Mouse (Mus musculus): ENCODE results near the gene Gm10058. TPM values are rescaled to one million over a fixed set of nuclear protein-coding genes. Genes with fewer than 3 reads are reported as not detected.
"Not testable (repeated sequence)": the region's sequence is repeated elsewhere in the genome, so short reads cannot be mapped to it uniquely, and the experiment has no call there.

The Gm10058 gene
- polyA plus RNA-seq (2014; fragmentation: Nextera tagmentation; extraction: Ambion mirVana), result not detected in 2 replicates

GRCm38 (mm10) chrX:27946785-27947184 is at the start of gene Gm10058:
TSS of gene Gm10058 (minus strand) at chrX:27946885.
- not testable (repeated sequence) for H3K36me3 ChIP-seq (ENCODE audit: control insufficient read depth, insufficient read depth, low read length); H3K4me2 ChIP-seq (ENCODE audit: low read length); ATAC-seq; H3K9me3 ChIP-seq (replicated peaks; ENCODE audit: control insufficient read depth, low read length); H3K4me1 ChIP-seq (ENCODE audit: control insufficient read depth, insufficient read depth, low read length); H3K9ac ChIP-seq (ENCODE audit: low read length); H3K4me3 ChIP-seq (ENCODE audit: low read depth, low read length); DNase-seq (ENCODE audit: low spot score); H3K27ac ChIP-seq (ENCODE audit: low read depth, low read length); H3K27me3 ChIP-seq (replicated peaks; ENCODE audit: control insufficient read depth, insufficient read depth, low read length)
- no CpG with 5 or more reads among the region's 5 CpGs for WGBS

Measured in forebrain, embryonic 14.5 days (tissue).